Mouse (Mus musculus) thymus, adult 18-20 months (tissue): Measurements from ENCODE around the gene CT030661.1.
A peak's percentile ranks its signal among the peaks of the same experiment; 100 is the strongest.
"Not testable (repeated sequence)": the region's sequence is repeated elsewhere in the genome, so short reads cannot be mapped to it uniquely, and the experiment has no call there.

Source experiments
- DNase-seq, 2 experiments: peaks; one replicate each; pipeline ENCODE4 v3.0.0; 2022; ENCODE audit warnings: mixed read lengths in 2 of 2

CT030661.1 gene

GRCm38 (mm10) chr17:22314730-22315226 is at the start of gene CT030661.1:
TSS of gene CT030661.1 (minus strand) at chr17:22314837.
- peak; percentile 56 to 82 for DNase-seq

- DNase-seq: no peak
Observed at GRCm38 (mm10) chr17:22363895-22364294, 49.3 kb upstream of the CT030661.1 start.

GRCm38 (mm10) chr17:22361101-22361781 is 46.6 kb upstream of the CT030661.1 start, which contains the start of the genes Zfp944 and Zfp758:
TSS of gene Zfp944 (minus strand) at chr17:22361400.
TSS of gene Zfp758 (plus strand) at chr17:22361453.
- DNase-seq: peak; percentile 23 to 34

GRCm38 (mm10) chr17:22360572-22360971 is 45.9 kb upstream of the CT030661.1 start:
- no peak for DNase-seq

GRCm38 (mm10) chr17:22352794-22353193 is 38.2 kb upstream of the CT030661.1 start:
- no peak for DNase-seq

GRCm38 (mm10) chr17:22315247-22315646 is 610 bp upstream of the CT030661.1 start:
- DNase-seq: not testable (repeated sequence)

GRCm38 (mm10) chr17:22314219-22314618 is 418 bp downstream of the CT030661.1 start:
- peak in 1 of 2 experiments; percentile 2 for DNase-seq
